ENCODE assay signal across 11 mouse cellular contexts in genomic region chr14:79445055-79445620, GRCm38 (mm10). TPM values are rescaled to one million over a fixed set of nuclear protein-coding genes. Genes with fewer than 3 reads are reported as not detected.
A peak's percentile ranks its signal among the peaks of the same experiment; 100 is the strongest.
DNase-seq lines count a peak whose midpoint lies in the region; ATAC-seq lines count a peak whose summit lies in the region.
"Had no signal": no experiment of that assay in that cellular context is flagged by ENCODE, and none has a peak within 500 bp of the region (broad histone marks: within the 10 kb centered on the region; RNA-seq: fewer than 3 reads in every experiment).

No protein-coding gene starts in this region.

- WGBS in liver, embryonic 16.5 days (ENCODE audit: insufficient replicate concordance) = 74% methylated on average over 16 of the region's 16 CpGs
- 73% methylated on average over 16 of the region's 16 CpGs for WGBS in liver, embryonic 11.5 days
- WGBS in hindbrain, embryonic 14.5 days = 12% methylated on average over 16 of the region's 16 CpGs
- 23% methylated on average over 16 of the region's 16 CpGs for WGBS in midbrain, embryonic 11.5 days

- no peak overlapping the region for H3K4me3 ChIP-seq in liver, embryonic 16.5 days (ENCODE audit: low read depth, low read length)
- no peak overlapping the region for H3K4me3 ChIP-seq in liver, embryonic 11.5 days (ENCODE audit: low read depth, low read length)
- peak overlapping the region; percentile 14 for H3K4me3 ChIP-seq in hindbrain, embryonic 14.5 days (replicated peaks; ENCODE audit: low read length)
- H3K4me3 ChIP-seq in midbrain, embryonic 11.5 days (ENCODE audit: low read depth, low read length) = peak overlapping the region; percentile 15; the same call in 1 of the 2 replicates

- no peaks in the 10 kb centered on the region for H3K36me3 ChIP-seq in liver, embryonic 16.5 days (ENCODE audit: control insufficient read depth, insufficient read depth)
- no peaks in the 10 kb centered on the region for H3K36me3 ChIP-seq in liver, embryonic 11.5 days (ENCODE audit: control insufficient read depth, insufficient read depth, low read length)
- no peaks in the 10 kb centered on the region for H3K36me3 ChIP-seq in hindbrain, embryonic 14.5 days (replicated peaks; ENCODE audit: control insufficient read depth, insufficient read depth)
- no peaks in the 10 kb centered on the region for H3K36me3 ChIP-seq in midbrain, embryonic 11.5 days (ENCODE audit: control insufficient read depth, insufficient read depth, low read length)

- H3K4me1 ChIP-seq in liver, embryonic 16.5 days (ENCODE audit: control insufficient read depth, low read depth, low read length) = peaks cover 4% of the 10 kb centered on the region; the same call in 1 of the 2 replicates
- no peaks in the 10 kb centered on the region for H3K4me1 ChIP-seq in liver, embryonic 11.5 days (replicated peaks; ENCODE audit: control insufficient read depth, insufficient read depth, low read length)
- peaks cover 20% of the 10 kb centered on the region; the same call in 1 of the 2 replicates for H3K4me1 ChIP-seq in hindbrain, embryonic 14.5 days (replicated peaks; ENCODE audit: control insufficient read depth, insufficient read depth, low read length)
- H3K4me1 ChIP-seq in midbrain, embryonic 11.5 days (ENCODE audit: control insufficient read depth, insufficient read depth, low read length) = peaks cover 12% of the 10 kb centered on the region; the same call in 1 of the 2 replicates

- H3K27me3 ChIP-seq in liver, embryonic 16.5 days (ENCODE audit: control insufficient read depth, insufficient read depth, low read depth, low read length) = no peaks in the 10 kb centered on the region
- no peaks in the 10 kb centered on the region for H3K27me3 ChIP-seq in liver, embryonic 11.5 days (replicated peaks; ENCODE audit: control insufficient read depth, insufficient read depth, low read length)
- H3K27me3 ChIP-seq in hindbrain, embryonic 14.5 days (ENCODE audit: control insufficient read depth, insufficient read depth, low read length) = no peaks in the 10 kb centered on the region
- H3K27me3 ChIP-seq in midbrain, embryonic 11.5 days (ENCODE audit: control insufficient read depth, insufficient read depth, low read length) = no peaks in the 10 kb centered on the region; the same call in 1 of the 2 replicates

- no peak overlapping the region for H3K27ac ChIP-seq in liver, embryonic 16.5 days (ENCODE audit: low read length)
- no peak overlapping the region for H3K27ac ChIP-seq in liver, embryonic 11.5 days (ENCODE audit: low read depth, low read length)
- peak overlapping the region; percentile 74 for H3K27ac ChIP-seq in hindbrain, embryonic 14.5 days
- H3K27ac ChIP-seq in midbrain, embryonic 11.5 days (ENCODE audit: low read depth, low read length) = peak overlapping the region; percentile 35

- no peaks in the 10 kb centered on the region for H3K9me3 ChIP-seq in liver, embryonic 16.5 days (replicated peaks; ENCODE audit: control insufficient read depth, low read length)
- H3K9me3 ChIP-seq in liver, embryonic 11.5 days (ENCODE audit: control insufficient read depth, low read length) = no peaks in the 10 kb centered on the region
- H3K9me3 ChIP-seq in hindbrain, embryonic 14.5 days (ENCODE audit: control insufficient read depth, low read length) = no peaks in the 10 kb centered on the region
- H3K9me3 ChIP-seq in midbrain, embryonic 11.5 days (ENCODE audit: control insufficient read depth, low read length) = no peaks in the 10 kb centered on the region

- H3K9ac ChIP-seq in liver, embryonic 16.5 days (ENCODE audit: low read depth, low read length) = no peak overlapping the region
- no peak overlapping the region for H3K9ac ChIP-seq in liver, embryonic 11.5 days (ENCODE audit: low read depth, low read length)
- peak overlapping the region; percentile 2 for H3K9ac ChIP-seq in hindbrain, embryonic 14.5 days
- H3K9ac ChIP-seq in midbrain, embryonic 11.5 days (ENCODE audit: low read length) = peak overlapping the region; percentile 48
- H3K9ac ChIP-seq: liver, postnatal 0 days had no signal

- ATAC-seq in liver, embryonic 16.5 days (ENCODE audit: low read depth) = no peak
- no peak for ATAC-seq in liver, embryonic 11.5 days (replicated peaks; ENCODE audit: low FRiP score)
- peak; percentile 74 for ATAC-seq in hindbrain, embryonic 14.5 days (ENCODE audit: low FRiP score)
- peak; percentile 77 for ATAC-seq in midbrain, embryonic 11.5 days (ENCODE audit: low FRiP score)
- ATAC-seq: intestine, postnatal 0 days; liver, postnatal 0 days had no signal

- no peak for DNase-seq in liver, embryonic 11.5 days (ENCODE audit: low spot score)
- DNase-seq in hindbrain, embryonic 14.5 days (ENCODE audit: low spot score) = peak; percentile 76
- DNase-seq in midbrain, embryonic 11.5 days (ENCODE audit: low spot score, missing footprints) = peak; percentile 91
- DNase-seq in right cerebral cortex, postnatal 4 days = peak; percentile 17
- no peak for DNase-seq in heart, adult 8-10 months (ENCODE audit: low spot score)
- no peak for DNase-seq in lung, postnatal 25 days (ENCODE audit: low spot score)
- no peak for DNase-seq in adrenal gland, postnatal 14 days
- DNase-seq: adrenal gland, adult 2 months; liver, postnatal 0 days had no signal

- H3K4me2 ChIP-seq in liver, embryonic 16.5 days (ENCODE audit: low read depth, low read length) = 0 out of 2 replicates have a peak overlapping the region, but pooled peaks have one; percentile 0
- H3K4me2 ChIP-seq in liver, embryonic 11.5 days = no peak overlapping the region
- H3K4me2 ChIP-seq in hindbrain, embryonic 14.5 days (replicated peaks) = peak overlapping the region; percentile 44
- H3K4me2 ChIP-seq in midbrain, embryonic 11.5 days = peak overlapping the region; percentile 48

RNA-seq across cellular contexts. Expression of gene Kbtbd6, which starts 6.5 kb away (rescaled TPM):
- 2.5 and 2.9 TPM in 2 replicates for polyA plus RNA-seq in liver, embryonic 16.5 days (2015; fragmentation: Nextera tagmentation; extraction: Ambion mirVana)
- 4.1 and 4.3 TPM in 2 replicates for polyA plus RNA-seq in liver, embryonic 11.5 days (2014; fragmentation: Nextera tagmentation; extraction: Ambion mirVana)
- polyA plus RNA-seq in hindbrain, embryonic 14.5 days (2014; fragmentation: Nextera tagmentation; extraction: Ambion mirVana) = 1.9 and 2.3 TPM in 2 replicates
- 4.6 and 5.1 TPM in 2 replicates for polyA plus RNA-seq in midbrain, embryonic 11.5 days (2014; fragmentation: Nextera tagmentation; extraction: Ambion mirVana)
- under 1 TPM in 3 of 4 experiments, not detected in 1; 0.11 to 0.16 (median 0.16) TPM for total RNA-seq in heart, adult 8-10 months (2022)
- 0.70 and 0.75 TPM in 2 replicates for total RNA-seq in adrenal gland, postnatal 14 days (2021)

RNA-seq across cellular contexts. Expression of gene Kbtbd7, which starts 18.8 kb away (rescaled TPM):
- polyA plus RNA-seq in liver, embryonic 16.5 days (2015; fragmentation: Nextera tagmentation; extraction: Ambion mirVana) = 3.2 and 3.4 TPM in 2 replicates
- 8.1 and 9.0 TPM in 2 replicates for polyA plus RNA-seq in liver, embryonic 11.5 days (2014; fragmentation: Nextera tagmentation; extraction: Ambion mirVana)
- 24.5 and 30.6 TPM in 2 replicates for polyA plus RNA-seq in hindbrain, embryonic 14.5 days (2014; fragmentation: Nextera tagmentation; extraction: Ambion mirVana)
- polyA plus RNA-seq in midbrain, embryonic 11.5 days (2014; fragmentation: Nextera tagmentation; extraction: Ambion mirVana) = 18.4 and 20.2 TPM in 2 replicates
- total RNA-seq in heart, adult 8-10 months (2022) = 10 to 100 TPM in 2 of 4 experiments, 1 to 10 TPM in 2; 8.2 to 10.1 (median 9.6) TPM
- total RNA-seq in adrenal gland, postnatal 14 days (2021) = 8.7 and 10.0 TPM in 2 replicates

RNA-seq across cellular contexts. Expression of gene Elf1, which starts 35.9 kb away (rescaled TPM):
- polyA plus RNA-seq in liver, embryonic 16.5 days (2015; fragmentation: Nextera tagmentation; extraction: Ambion mirVana) = 7.8 and 8.8 TPM in 2 replicates
- polyA plus RNA-seq in liver, embryonic 11.5 days (2014; fragmentation: Nextera tagmentation; extraction: Ambion mirVana) = 22.7 and 25.3 TPM in 2 replicates
- 3.8 and 3.9 TPM in 2 replicates for polyA plus RNA-seq in hindbrain, embryonic 14.5 days (2014; fragmentation: Nextera tagmentation; extraction: Ambion mirVana)
- 5.9 and 8.3 TPM in 2 replicates for polyA plus RNA-seq in midbrain, embryonic 11.5 days (2014; fragmentation: Nextera tagmentation; extraction: Ambion mirVana)
- 10 to 100 TPM in 3 of 4 experiments, 1 to 10 TPM in 1; 9.9 to 12.5 (median 12.0) TPM for total RNA-seq in heart, adult 8-10 months (2022)
- 23.6 and 33.8 TPM in 2 replicates for total RNA-seq in adrenal gland, postnatal 14 days (2021)

RNA-seq across cellular contexts. Expression of gene Wbp4, which starts 36.2 kb away (rescaled TPM):
- polyA plus RNA-seq in liver, embryonic 16.5 days (2015; fragmentation: Nextera tagmentation; extraction: Ambion mirVana) = 13.0 and 13.1 TPM in 2 replicates
- 35.8 and 38.7 TPM in 2 replicates for polyA plus RNA-seq in liver, embryonic 11.5 days (2014; fragmentation: Nextera tagmentation; extraction: Ambion mirVana)
- 40.5 and 40.9 TPM in 2 replicates for polyA plus RNA-seq in hindbrain, embryonic 14.5 days (2014; fragmentation: Nextera tagmentation; extraction: Ambion mirVana)
- polyA plus RNA-seq in midbrain, embryonic 11.5 days (2014; fragmentation: Nextera tagmentation; extraction: Ambion mirVana) = 61.1 and 62.4 TPM in 2 replicates
- 10 to 100 TPM; 20.6 to 24.0 (median 21.6) TPM for total RNA-seq in heart, adult 8-10 months (2022)
- total RNA-seq in adrenal gland, postnatal 14 days (2021) = 34.3 and 38.9 TPM in 2 replicates

RNA-seq across cellular contexts. Expression of gene Mtrf1, which starts 47.6 kb away (rescaled TPM):
- polyA plus RNA-seq in liver, embryonic 16.5 days (2015; fragmentation: Nextera tagmentation; extraction: Ambion mirVana) = 3.5 and 4.3 TPM in 2 replicates
- 9.1 and 12.2 TPM in 2 replicates for polyA plus RNA-seq in liver, embryonic 11.5 days (2014; fragmentation: Nextera tagmentation; extraction: Ambion mirVana)
- polyA plus RNA-seq in hindbrain, embryonic 14.5 days (2014; fragmentation: Nextera tagmentation; extraction: Ambion mirVana) = 10.7 and 11.0 TPM in 2 replicates
- 10.2 and 10.5 TPM in 2 replicates for polyA plus RNA-seq in midbrain, embryonic 11.5 days (2014; fragmentation: Nextera tagmentation; extraction: Ambion mirVana)
- 1 to 10 TPM; 7.3 to 9.3 (median 8.6) TPM for total RNA-seq in heart, adult 8-10 months (2022)
- total RNA-seq in adrenal gland, postnatal 14 days (2021) = 6.7 and 7.3 TPM in 2 replicates

Comparison
In these comparisons a context has a peak if more than half of its experiments do, and no peak if none do; other contexts are left out.
1. ATAC-seq: peak in hindbrain, embryonic 14.5 days (single experiment) and midbrain, embryonic 11.5 days (single experiment); none in liver, embryonic 16.5 days (single experiment) and liver, embryonic 11.5 days (single experiment).
2. H3K27ac ChIP-seq: peak in hindbrain, embryonic 14.5 days (single experiment) and midbrain, embryonic 11.5 days (single experiment); none in liver, embryonic 16.5 days (single experiment) and liver, embryonic 11.5 days (single experiment).
3. H3K4me3 ChIP-seq: peak in hindbrain, embryonic 14.5 days (single experiment) and midbrain, embryonic 11.5 days (single experiment); none in liver, embryonic 16.5 days (single experiment) and liver, embryonic 11.5 days (single experiment).
4. H3K9ac ChIP-seq: peak in hindbrain, embryonic 14.5 days (single experiment) and midbrain, embryonic 11.5 days (single experiment); none in liver, embryonic 16.5 days (single experiment) and liver, embryonic 11.5 days (single experiment).
5. DNase-seq: peak in hindbrain, embryonic 14.5 days (single experiment), midbrain, embryonic 11.5 days (single experiment) and right cerebral cortex, postnatal 4 days (single experiment); none in liver, embryonic 11.5 days (single experiment), heart, adult 8-10 months (single experiment), lung, postnatal 25 days (single experiment) and adrenal gland, postnatal 14 days (single experiment).